Mouse (Mus musculus) heart, postnatal 36 days (tissue): ENCODE measurements around the gene Pitpnb. TPM values are rescaled to one million over a fixed set of nuclear protein-coding genes. Genes with fewer than 3 reads are reported as not detected.

ENCODE experiments used
- DNase-seq, 2 experiments: peaks; one replicate each; pipeline ENCODE4 v3.0.0; 2021 to 2022
- intact Hi-C: fragments of 180-260 bp; cut with DNase I; formaldehyde crosslinking; loops from one replicate; pipeline ENCODE4 v1.15.1; 2025
- total RNA-seq, 2 experiments: library from RNA; stranded (reverse); gene quantifications; 2 replicates each; pipeline ENCODE4 v1.2.3; 2021

The Pitpnb gene
- total RNA-seq, 2 experiments from 2014 or later = 41.7 to 45.3 TPM

DNA sequence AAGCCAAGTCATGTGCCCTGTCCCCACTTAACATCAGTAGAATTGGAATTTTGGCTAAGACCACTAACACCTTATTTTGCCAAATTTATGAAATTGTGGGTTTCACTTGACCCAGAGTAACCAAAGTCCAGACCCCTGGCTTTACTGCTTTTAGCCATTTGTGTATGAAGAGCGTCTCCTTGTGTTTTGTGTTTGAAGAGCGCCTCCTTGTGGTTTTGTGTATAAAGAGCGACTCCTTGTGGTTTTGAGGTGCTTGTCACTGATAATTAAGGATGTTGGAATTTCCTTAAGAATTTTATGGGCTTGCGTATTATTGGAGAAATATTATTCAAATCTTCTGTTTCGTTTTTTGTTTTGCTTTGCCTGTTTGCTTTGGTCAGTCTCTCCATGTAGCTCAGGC is 11.0 kb downstream of the Pitpnb start:
- intact Hi-C loops = loop anchor here (1.0 kb wide), 1 partner anchor 68 kb away; no protein-coding TSS in a partner anchor

DNA sequence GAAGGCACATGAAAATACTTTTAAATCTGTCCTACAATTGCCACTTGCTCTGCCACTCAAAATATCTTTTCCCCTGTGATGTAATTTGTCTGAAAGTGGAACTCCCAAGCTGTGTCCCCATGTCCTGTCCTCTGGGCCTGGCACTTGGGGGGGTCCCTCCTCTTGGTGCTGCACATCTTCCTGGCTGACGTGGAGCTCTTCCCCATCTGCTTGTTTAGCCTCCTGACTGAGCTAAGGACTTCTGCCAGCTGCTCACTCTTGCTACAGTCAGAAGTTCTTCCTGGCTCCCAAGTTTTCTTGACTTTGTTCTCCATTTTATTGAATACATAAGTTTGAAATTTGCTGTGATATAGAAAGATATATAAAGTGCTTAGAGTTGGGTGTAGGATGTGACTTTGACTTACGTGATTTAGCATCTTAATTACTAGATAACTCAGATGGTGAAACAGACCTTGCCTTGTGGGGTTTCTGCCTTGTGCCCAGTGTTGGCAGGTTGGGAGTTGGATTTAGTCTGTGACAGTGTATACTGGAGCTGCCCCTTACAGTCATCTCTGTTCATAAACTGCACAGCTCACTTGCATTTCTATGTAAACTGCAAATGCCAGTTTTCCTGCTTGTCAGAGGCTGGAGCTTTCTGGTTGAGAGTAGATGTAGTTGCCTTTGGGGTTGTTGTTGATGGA is 14.3 kb downstream of the Pitpnb start:
- intact Hi-C loops = no loop called here
- DNase-seq = no peak

More for the DNA sequence above, 11.0 kb downstream of the Pitpnb start:
- DNase-seq = peak in 1 of 2 experiments; percentile 14

DNA sequence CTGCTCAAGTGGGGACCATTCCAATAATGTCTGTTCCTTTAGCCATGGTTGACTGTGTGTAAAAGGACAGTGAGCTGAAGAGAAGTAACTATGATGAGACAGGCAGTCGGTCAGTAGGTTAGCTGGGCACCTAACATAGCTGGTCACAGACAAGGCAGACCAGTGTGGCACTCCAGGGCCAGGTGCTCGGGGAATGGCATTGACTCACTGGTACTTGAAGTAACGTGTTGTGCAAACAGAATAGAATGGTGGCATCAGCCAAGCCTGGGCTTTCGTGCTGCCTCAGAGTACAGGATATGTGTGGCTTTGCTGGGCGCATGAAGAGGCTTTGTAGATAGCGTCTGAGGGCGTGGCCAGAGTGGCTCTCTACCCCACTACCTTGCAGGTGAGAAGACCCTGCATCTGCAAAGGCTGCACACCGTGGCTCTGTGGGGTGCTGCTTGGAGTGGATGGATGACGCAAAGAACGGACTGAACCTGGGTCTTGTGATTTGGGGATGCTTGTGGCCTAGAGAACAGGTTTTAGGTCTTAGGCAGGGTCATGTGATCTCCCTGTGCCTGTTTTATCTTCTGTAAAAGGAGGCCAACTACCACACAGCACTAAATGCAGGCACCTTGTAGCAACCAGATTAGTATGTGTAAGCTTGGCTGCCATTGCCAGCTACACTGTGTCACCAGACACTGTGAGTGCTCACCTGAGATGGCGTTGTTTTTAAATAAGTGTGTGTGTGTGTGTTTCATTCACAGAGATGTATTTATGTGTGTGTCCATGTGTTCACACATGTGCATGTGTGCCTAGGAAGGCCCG is 26.5 kb downstream of the Pitpnb start:
- no peak for DNase-seq
- intact Hi-C loops = no loop called here

DNA sequence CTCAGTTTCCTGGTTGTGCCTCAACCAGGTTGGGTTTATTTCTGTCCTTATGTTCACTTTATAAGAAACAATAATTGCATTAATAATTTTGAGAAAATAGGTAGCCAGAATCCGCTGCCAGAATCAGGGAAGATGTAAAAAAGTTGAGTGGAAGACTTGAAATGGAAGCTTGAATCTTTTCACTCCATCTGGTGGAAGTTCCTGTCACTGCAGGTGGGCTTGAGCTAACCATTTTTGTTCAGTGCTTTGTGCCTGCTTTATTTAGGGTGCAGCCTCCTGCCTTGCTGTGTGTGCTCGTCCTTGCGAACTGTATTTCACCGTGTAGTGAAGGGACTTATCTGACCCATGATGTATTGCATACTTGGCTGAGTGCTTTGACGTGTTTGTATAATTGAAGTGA is 30.0 kb downstream of the Pitpnb start:
- DNase-seq = no peak
- intact Hi-C loops = no loop called here

DNA sequence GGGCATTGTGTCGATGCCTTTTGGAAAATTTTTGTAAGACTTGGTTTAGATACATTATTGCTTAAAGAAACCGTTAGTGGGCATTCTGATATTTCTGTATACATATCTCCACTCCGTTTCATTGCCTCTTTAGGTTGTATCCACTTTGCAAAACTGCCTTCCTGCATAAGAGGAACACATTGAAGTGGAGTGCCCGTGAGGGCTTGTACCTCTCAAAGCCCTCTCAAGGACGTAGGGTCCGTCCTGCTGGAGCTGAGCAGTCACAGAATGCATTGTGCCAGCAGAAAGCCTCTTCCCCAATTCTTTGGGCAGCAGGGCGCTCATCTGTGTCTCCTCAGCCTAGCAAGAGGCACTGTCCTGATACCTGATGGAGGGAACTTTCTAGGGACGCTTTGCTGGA is 30.5 kb downstream of the Pitpnb start:
- intact Hi-C loops = no loop called here
- DNase-seq = no peak

DNA sequence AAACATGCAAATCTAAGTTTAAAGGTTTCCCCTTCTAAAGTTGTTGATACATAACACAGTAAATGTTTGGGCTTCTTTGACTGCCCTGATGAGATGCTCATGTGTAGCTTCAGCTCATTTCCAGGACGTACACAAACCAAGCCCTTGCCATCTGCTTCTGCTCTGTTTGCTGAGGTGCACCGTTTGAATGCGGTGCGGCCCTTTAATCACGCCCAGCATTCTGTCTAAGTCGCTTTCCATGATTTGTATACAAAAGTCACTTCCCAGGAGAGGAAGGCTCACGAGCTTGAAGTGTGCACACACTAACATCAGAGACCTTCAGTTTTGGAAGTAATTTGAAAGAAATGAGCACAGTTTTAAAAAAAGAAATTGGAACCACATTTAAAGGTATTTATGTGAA is 31.3 kb downstream of the Pitpnb start:
- intact Hi-C loops = no loop called here
- no peak for DNase-seq

DNA sequence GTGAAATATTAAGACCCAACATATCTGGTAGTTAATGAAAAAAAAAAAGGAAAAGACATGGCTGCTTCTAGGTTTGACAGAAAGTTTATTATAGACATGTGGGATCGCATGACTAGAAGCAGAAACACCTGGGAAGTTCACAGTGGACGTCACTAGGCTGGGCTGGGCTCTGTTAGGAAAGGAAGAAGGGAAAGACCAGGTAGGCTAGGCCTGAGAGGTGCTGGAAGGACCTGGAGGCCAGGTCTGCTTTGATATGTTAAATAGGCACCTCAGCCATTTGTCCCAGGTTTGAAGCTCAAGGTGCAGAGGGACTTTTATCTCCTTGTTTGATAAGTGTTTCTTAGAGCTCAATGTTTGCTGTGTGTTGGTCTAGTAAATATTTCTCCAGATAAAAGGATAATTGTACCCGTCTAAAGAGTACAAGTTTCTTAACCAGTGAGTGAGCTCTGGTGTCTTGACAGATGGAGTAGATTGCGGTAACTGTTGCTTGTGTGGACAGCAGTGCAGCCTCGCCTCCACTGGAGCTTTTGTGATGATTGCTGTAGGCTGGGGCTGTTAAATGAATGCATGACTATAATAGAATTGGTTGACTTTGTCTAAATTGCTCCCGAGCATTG is 33.0 kb downstream of the Pitpnb start:
- no peak for DNase-seq

DNA sequence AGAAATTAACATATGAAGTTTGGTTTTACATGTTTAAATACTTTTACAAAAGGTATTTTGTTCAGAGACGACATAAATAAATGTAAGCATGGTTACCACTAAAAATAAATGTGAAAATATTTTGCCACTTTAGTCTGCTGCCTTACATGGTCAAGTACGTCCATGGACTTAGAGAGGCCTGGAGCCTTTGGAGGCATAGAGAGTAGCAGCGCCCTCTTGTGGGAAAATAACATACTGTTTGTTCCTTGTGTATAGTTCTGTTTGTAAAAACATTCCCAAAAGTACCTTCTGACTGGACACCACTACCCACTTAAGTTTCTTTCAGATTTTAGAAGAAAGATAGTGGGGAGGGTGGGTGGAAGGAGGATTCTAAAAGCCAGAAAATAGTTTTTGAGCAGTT is 34.0 kb downstream of the Pitpnb start:
- DNase-seq = peak in 1 of 2 experiments; percentile 32
- intact Hi-C loops = no loop called here

More for the DNA sequence above, 33.0 kb downstream of the Pitpnb start:
- intact Hi-C loops = no loop called here

DNA sequence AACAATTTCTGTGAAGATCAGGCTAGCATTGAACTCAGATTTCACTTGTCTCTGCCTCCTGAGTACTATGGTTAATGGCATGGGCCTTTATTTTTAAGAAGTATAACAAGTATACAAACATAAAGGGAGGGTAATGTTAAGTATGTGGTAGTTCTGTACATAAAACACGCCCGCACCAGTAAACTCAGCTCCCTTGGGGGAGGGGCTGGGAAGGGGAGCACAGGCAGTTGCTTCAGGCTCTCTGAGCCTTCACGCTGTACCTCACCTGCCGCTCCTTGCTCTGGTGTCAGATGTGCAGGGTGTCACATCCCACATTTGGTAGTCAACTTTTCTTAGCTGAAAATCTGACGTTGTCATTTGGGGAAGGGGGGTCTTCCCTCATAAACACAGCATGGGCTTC is 35.6 kb downstream of the Pitpnb start:
- no peak for DNase-seq
- intact Hi-C loops = no loop called here

DNA sequence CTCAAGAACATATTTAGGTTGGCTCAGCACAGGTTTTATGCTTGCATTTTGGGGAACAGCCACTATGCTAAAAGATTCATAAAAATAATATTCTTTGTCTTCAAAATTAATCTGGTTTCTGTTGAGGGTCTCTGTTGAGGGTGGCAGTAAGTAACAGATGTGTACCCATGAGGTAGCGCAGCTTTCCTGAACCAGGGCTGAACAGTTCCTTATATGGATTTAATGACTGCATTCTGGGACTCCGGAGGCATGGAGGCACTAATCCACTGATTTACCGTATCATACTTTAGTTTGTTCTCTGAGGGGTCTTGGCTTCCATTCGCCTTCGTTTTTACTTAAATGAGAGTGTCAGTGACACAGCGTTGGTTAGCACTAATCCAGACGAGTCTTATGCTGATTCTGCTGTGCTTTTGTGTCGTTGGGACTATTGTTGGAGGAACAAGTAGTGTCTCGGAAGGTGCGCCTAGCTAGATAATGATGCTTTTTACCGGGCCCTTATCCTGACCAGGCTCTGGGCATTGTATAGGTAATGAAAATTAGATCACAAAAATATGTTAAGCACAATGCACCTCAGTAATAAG is 37.5 kb downstream of the Pitpnb start:
- intact Hi-C loops = no loop called here
- DNase-seq = no peak

DNA sequence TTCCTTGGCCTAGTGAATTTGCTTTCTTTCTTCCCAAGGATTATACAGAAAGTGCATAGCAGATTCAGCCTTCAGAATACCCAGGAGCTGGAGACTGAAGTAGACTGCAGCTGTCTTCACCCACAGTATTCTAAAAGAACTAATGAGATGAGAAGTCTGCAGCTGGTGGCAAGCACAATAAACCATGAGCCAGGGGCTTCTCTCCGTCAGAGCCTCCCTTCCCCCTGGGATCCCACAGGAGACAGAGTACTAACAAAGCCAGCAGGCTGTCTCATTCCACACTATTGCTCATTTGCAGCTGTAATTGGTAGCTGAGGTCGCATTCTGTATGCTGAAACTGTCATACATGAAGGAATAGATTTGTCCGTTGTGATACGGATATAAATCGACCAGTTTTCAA is 38.0 kb downstream of the Pitpnb start:
- no peak for DNase-seq
- intact Hi-C loops = no loop called here

DNA sequence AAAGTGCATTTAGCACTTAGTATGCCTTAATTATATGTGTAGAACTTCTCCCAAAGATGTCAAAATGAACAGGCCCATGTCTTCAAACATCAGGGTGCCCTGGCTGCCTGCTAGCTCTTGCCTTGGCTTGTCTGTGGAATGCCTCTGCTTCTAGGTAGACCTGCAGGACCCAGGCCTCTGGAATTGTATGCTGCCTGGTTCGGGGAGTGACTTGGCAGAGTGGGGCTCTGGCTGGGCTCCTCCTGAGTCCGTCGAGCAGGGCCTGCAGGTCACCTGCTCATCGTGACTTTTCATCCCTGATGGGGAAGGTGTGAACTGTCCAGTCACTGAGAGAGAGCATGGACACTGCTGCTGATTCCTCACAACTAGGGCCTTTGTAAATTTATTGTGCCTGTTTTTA is 45.1 kb downstream of the Pitpnb start:
- intact Hi-C loops = no loop called here
- no peak for DNase-seq

DNA sequence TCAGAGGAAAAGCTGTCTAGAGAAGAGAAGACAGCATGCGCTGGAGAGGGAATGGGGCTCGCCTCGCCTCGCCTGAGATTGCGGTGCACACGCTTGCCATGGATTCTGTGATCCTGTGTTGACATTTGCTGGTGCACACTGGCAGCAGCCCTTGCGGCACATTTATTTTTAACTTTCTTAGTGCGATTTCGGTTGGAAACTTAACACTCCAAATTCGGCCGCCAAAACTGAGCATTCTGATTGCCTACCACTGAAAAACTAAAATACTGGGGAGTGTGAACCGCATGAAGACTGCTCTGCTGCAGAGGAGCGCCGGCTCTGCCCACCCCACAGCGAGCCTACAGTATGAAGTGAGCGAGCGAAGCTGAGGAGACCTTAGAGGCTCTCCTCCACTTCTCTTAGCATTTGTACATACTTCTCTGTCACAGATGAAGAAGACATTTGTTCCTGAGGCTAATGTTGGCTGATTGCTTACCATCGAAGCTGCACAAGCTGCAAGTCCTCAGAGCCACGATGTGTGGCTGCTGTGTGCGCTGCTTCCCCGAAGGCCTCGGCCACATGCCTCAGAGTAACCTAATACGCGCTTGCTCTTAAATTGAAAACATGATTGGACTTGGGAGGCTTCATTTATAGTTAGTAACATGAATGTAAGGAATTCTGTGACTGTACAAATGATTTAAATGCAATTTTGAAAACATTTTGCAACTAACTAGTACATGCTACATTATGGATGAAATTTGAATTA is 45.9 kb downstream of the Pitpnb start:
- DNase-seq = no peak
- intact Hi-C loops = no loop called here

DNA sequence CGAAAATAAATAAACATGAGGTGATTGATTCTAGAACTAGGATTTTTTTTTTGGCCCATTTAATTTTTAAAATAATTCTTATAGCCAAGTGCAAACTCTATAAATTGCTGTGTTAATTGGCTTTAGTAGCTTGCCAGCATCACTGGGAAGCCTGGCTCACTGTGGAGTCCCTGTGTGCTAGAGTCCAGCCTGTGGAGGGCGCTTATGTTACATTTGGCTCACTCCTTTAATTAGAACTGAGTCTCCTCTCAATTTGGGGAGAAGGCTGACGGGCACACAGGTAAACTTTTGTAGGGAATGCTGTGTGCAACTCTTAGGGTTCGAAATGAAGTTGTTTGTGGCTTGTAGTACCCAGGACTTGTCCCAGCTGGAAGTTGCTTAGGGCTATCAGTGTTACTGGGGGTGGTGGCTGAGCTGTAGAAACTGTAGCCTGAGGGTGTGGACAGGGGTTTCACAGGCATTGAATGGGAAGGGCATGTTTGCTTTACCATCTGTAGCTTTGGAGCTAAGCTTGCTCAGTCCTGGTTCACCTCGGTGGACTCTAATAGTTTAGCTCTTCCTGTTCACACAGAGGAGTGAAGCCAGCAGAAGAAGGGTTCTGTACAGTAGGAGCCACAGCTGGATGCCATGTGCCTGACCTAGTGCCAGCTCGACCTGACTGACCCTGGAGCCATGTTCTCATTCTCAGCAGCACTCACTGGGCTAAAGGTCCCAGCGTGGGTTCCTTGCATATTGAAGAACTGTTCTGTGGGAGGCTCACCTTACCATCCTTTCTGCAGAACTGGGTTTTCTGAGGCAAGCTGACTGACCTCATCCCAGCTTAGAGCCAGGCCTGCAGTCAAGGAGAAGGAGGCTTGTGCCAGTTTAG is 47.8 kb downstream of the Pitpnb start:
- intact Hi-C loops = no loop called here
- peak in 1 of 2 experiments; percentile 39 for DNase-seq

DNA sequence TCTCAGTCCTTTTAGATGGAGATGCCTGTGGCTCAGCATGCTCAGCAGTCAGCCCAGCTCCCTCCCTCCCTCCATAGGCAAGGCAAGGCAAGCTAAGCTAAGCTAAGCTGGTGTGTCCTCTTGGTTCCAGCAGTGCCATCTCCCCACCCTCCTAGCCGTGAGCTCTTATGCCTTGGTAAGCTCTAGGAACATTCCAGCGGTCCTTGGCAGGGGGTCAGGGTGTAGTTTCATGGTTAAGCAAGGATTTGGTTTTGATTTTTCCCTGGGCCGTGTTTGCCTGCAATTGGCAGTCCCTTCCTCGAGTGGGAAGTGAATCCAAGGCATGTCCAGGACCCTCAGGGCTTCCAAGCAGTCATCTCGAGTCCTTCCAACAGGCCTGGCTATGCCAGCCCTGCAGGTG is 52.8 kb downstream of the Pitpnb start:
- DNase-seq = no peak
- intact Hi-C loops = no loop called here

DNA sequence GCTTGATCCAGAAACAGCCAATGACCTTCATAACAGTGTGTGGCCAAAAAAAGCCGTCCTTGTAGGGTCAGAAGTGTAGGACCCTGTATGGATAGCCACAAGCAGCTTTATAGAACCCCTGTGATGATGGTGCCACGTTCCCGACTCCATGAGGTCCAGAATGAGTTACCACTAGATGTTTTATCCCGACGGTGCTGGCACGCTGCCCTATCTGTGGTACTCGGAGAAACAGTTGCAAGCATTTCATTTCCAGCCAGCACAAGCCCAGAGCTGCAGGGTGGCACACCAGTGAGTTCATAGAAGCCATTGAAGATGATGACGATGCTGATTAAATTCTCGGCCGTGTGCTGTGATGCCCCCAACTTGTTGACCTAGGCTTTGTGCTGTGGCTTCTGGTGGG is 60.3 kb downstream of the Pitpnb start:
- DNase-seq = no peak
- intact Hi-C loops = no loop called here

DNA sequence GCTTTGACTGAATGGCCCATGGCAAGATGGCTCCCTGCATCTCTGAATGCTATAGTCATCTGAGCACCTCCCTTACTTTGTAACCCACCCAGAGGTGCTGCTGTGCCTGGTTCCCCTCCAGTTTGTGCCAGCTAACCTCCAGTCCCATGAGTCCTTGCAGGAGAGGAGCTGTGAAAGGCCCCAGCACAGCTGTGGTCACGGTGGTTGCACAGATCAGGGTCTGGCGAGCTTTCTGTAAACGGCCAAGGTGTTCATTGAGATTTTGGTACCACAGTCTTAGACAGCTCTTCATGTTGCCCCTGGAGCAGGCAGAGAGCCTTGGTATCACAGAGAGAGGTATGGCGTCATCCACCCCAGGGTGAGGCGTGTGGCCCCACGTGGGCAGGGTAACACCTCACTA is 60.9 kb downstream of the Pitpnb start:
- no peak for DNase-seq
- intact Hi-C loops = no loop called here

DNA sequence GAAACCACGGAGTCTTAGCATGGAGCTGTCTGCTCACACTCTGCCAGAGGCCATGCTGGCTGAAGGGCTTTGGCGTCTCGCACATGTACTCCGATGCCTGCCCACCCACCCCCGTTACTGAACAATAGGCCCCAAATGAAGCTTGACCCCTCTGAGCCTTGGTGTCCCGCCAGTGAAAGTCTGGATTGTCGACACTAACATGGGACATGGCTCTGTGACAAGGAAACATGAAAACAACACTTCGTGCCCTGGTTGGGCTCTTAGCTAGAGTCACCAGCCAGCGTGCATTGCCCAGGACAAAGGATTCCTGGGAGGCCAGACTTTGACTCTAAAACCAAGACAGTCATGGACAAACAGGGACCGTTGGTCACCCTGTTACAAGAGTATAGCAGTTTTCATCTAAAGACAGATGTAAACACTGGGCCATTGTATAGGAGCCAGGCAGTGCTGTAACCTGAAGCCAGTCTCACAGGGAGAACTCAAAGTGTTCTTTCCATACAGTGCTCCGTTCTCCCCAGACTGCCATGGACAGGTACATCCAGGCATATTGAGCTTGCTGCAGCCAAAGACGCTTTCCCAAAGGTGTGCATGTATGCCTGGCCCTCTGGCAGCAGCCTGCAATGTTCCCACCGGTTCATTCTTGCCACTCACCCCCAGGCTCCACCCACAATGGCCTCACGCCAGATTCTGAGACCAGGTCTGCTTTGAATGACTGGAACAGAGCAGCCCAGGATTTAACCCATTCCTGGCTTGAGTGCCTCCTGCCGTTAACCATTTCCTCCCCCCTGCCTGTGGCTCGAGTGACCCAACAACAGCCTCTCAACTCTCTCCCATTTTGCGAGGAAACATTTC is 63.0 kb downstream of the Pitpnb start:
- intact Hi-C loops = no loop called here
- no peak for DNase-seq
